Mouse (Mus musculus): ENCODE data around the gene Mpzl1. TPM values are rescaled to one million over a fixed set of nuclear protein-coding genes. Genes with fewer than 3 reads are reported as not detected.

Mpzl1 gene
- polyA plus RNA-seq, 1 experiment = 47.2 TPM

- no peak for DNase-seq
- no peak overlapping the region for H3K4me3 ChIP-seq (replicated peaks; ENCODE audit: extremely low read depth, low read depth, low read length)
- peak; percentile 11; the same call in 1 of the 2 replicates for TF ChIP-seq CTCF (IDR thresholded peaks at IDR 0.05; ENCODE audit: insufficient read depth, low read length)
- no peak for TF ChIP-seq POLR2A (IDR thresholded peaks at IDR 0.05; ENCODE audit: borderline replicate concordance, extremely low read depth, low read depth, low read length)
- 71% methylated on average over 9 of the region's 9 CpGs for whole genome bisulfite sequencing
- H3K4me1 ChIP-seq (ENCODE audit: control insufficient read depth, insufficient read depth, low read length) = peaks cover 12% of the 10 kb centered on the region
Observed at GRCm38 (mm10) chr1:165672355-165672754, 38.0 kb upstream of the Mpzl1 start.

- no peak for DNase-seq
- no peak overlapping the region for H3K4me3 ChIP-seq (replicated peaks; ENCODE audit: extremely low read depth, low read depth, low read length)
- no peak for TF ChIP-seq POLR2A (IDR thresholded peaks at IDR 0.05; ENCODE audit: borderline replicate concordance, extremely low read depth, low read depth, low read length)
- no peak for TF ChIP-seq CTCF (IDR thresholded peaks at IDR 0.05; ENCODE audit: insufficient read depth, low read length)
- peaks cover 9% of the 10 kb centered on the region for H3K4me1 ChIP-seq (ENCODE audit: control insufficient read depth, insufficient read depth, low read length)
- WGBS = 66% methylated on average over 6 of the region's 6 CpGs
Observed at GRCm38 (mm10) chr1:165670056-165670455, 35.7 kb upstream of the Mpzl1 start.

- DNase-seq = no peak
- WGBS = 30% methylated on average over 4 of the region's 4 CpGs
- TF ChIP-seq CTCF (IDR thresholded peaks at IDR 0.05; ENCODE audit: insufficient read depth, low read length) (no peak), POLR2A (IDR thresholded peaks at IDR 0.05; ENCODE audit: borderline replicate concordance, extremely low read depth, low read depth, low read length) (no peak)
- peaks cover 7% of the 10 kb centered on the region for H3K4me1 ChIP-seq (ENCODE audit: control insufficient read depth, insufficient read depth, low read length)
- H3K4me3 ChIP-seq (replicated peaks; ENCODE audit: extremely low read depth, low read depth, low read length) = no peak overlapping the region
Observed at GRCm38 (mm10) chr1:165668904-165669303, 34.6 kb upstream of the Mpzl1 start.

GRCm38 (mm10) chr1:165667380-165667779, 33.0 kb upstream of the Mpzl1 start:
- TF ChIP-seq CTCF (IDR thresholded peaks at IDR 0.05; ENCODE audit: insufficient read depth, low read length) (no peak), POLR2A (IDR thresholded peaks at IDR 0.05; ENCODE audit: borderline replicate concordance, extremely low read depth, low read depth, low read length) (no peak)
- peaks cover 9% of the 10 kb centered on the region for H3K4me1 ChIP-seq (ENCODE audit: control insufficient read depth, insufficient read depth, low read length)
- no peak for DNase-seq
- H3K4me3 ChIP-seq (replicated peaks; ENCODE audit: extremely low read depth, low read depth, low read length) = no peak overlapping the region
- WGBS = 58% methylated on average over 13 of the region's 13 CpGs

GRCm38 (mm10) chr1:165666944-165667343, 32.6 kb upstream of the Mpzl1 start:
- Histone ChIP-seq H3K4me3 (replicated peaks; ENCODE audit: extremely low read depth, low read depth, low read length) (no peak overlapping the region), H3K4me1 (ENCODE audit: control insufficient read depth, insufficient read depth, low read length) (peaks cover 9% of the 10 kb centered on the region)
- 84% methylated on average over 6 of the region's 6 CpGs for WGBS
- no peak for DNase-seq
- TF ChIP-seq CTCF (IDR thresholded peaks at IDR 0.05; ENCODE audit: insufficient read depth, low read length) (no peak), POLR2A (IDR thresholded peaks at IDR 0.05; ENCODE audit: borderline replicate concordance, extremely low read depth, low read depth, low read length) (no peak)

- no peak for TF ChIP-seq CTCF (IDR thresholded peaks at IDR 0.05; ENCODE audit: insufficient read depth, low read length)
- no peak for TF ChIP-seq POLR2A (IDR thresholded peaks at IDR 0.05; ENCODE audit: borderline replicate concordance, extremely low read depth, low read depth, low read length)
Observed at GRCm38 (mm10) chr1:165665758-165666157, 31.4 kb upstream of the Mpzl1 start.

GRCm38 (mm10) chr1:165663277-165663676, 28.9 kb upstream of the Mpzl1 start:
- no peak for TF ChIP-seq CTCF (IDR thresholded peaks at IDR 0.05; ENCODE audit: insufficient read depth, low read length)
- no peak for TF ChIP-seq POLR2A (IDR thresholded peaks at IDR 0.05; ENCODE audit: borderline replicate concordance, extremely low read depth, low read depth, low read length)
- no peak overlapping the region for H3K4me3 ChIP-seq (replicated peaks; ENCODE audit: extremely low read depth, low read depth, low read length)
- H3K4me1 ChIP-seq (ENCODE audit: control insufficient read depth, insufficient read depth, low read length) = 0 out of 2 replicates have a peak, but pooled peaks cover 2% of the 10 kb centered on the region
- WGBS = 65% methylated on average over 16 of the region's 16 CpGs
- DNase-seq = no peak

More at GRCm38 (mm10) chr1:165665758-165666157, 31.4 kb upstream of the Mpzl1 start:
- H3K4me1 ChIP-seq (ENCODE audit: control insufficient read depth, insufficient read depth, low read length) = peaks cover 9% of the 10 kb centered on the region
- no peak overlapping the region for H3K4me3 ChIP-seq (replicated peaks; ENCODE audit: extremely low read depth, low read depth, low read length)
- no peak for DNase-seq
- WGBS = 68% methylated on average over 5 of the region's 5 CpGs

GRCm38 (mm10) chr1:165662426-165663192, 28.3 kb upstream of the Mpzl1 start:
- Histone ChIP-seq H3K4me3 (replicated peaks; ENCODE audit: extremely low read depth, low read depth, low read length) (no peak overlapping the region), H3K4me1 (ENCODE audit: control insufficient read depth, insufficient read depth, low read length) (0 out of 2 replicates have a peak, but pooled peaks cover 2% of the 10 kb centered on the region)
- no peak for TF ChIP-seq POLR2A (IDR thresholded peaks at IDR 0.05; ENCODE audit: borderline replicate concordance, extremely low read depth, low read depth, low read length)
- TF ChIP-seq CTCF (IDR thresholded peaks at IDR 0.05; ENCODE audit: insufficient read depth, low read length) = no peak
- WGBS = 68% methylated on average over 15 of the region's 15 CpGs
- no peak for DNase-seq

- TF ChIP-seq CTCF (IDR thresholded peaks at IDR 0.05; ENCODE audit: insufficient read depth, low read length) = no peak
- TF ChIP-seq POLR2A (IDR thresholded peaks at IDR 0.05; ENCODE audit: borderline replicate concordance, extremely low read depth, low read depth, low read length) = no peak
- no peak for DNase-seq
- 81% methylated on average over 6 of the region's 6 CpGs for WGBS
- 0 out of 2 replicates have a peak, but pooled peaks cover 2% of the 10 kb centered on the region for H3K4me1 ChIP-seq (ENCODE audit: control insufficient read depth, insufficient read depth, low read length)
- no peak overlapping the region for H3K4me3 ChIP-seq (replicated peaks; ENCODE audit: extremely low read depth, low read depth, low read length)
Observed at GRCm38 (mm10) chr1:165661725-165662124, 27.4 kb upstream of the Mpzl1 start.

- TF ChIP-seq POLR2A (IDR thresholded peaks at IDR 0.05; ENCODE audit: borderline replicate concordance, extremely low read depth, low read depth, low read length) (no peak), CTCF (IDR thresholded peaks at IDR 0.05; ENCODE audit: insufficient read depth, low read length) (no peak)
- Histone ChIP-seq H3K4me3 (replicated peaks; ENCODE audit: extremely low read depth, low read depth, low read length) (no peak overlapping the region), H3K4me1 (ENCODE audit: control insufficient read depth, insufficient read depth, low read length) (0 out of 2 replicates have a peak, but pooled peaks cover 2% of the 10 kb centered on the region)
- 65% methylated on average over 3 of the region's 3 CpGs for WGBS
- DNase-seq = no peak
Observed at GRCm38 (mm10) chr1:165661191-165661590, 26.9 kb upstream of the Mpzl1 start.

All from lung, adult 2 months (tissue).